Mouse (Mus musculus): ENCODE measurements at regions not wholly inside any gene's neighbourhood (a gene's known extent, or its start where the extent isn't known, plus 50 kb on each side); places are given as distances from the start of the nearest gene placed in this dataset.
A peak's percentile ranks its signal among the peaks of the same experiment; 100 is the strongest.
"Not testable (repeated sequence)": the region's sequence is repeated elsewhere in the genome, so short reads cannot be mapped to it uniquely, and the experiment has no call there.

GRCm38 (mm10) chr10:118603857-118604414 is 163.1 kb downstream of the Ifng start:
- no peak for DNase-seq (ENCODE audit: low spot score in 2 of 2)

GRCm38 (mm10) chr10:118605156-118605821 is 164.4 kb downstream of the Ifng start:
- DNase-seq (ENCODE audit: low spot score in 2 of 2) = no peak

- no peak for DNase-seq (ENCODE audit: low spot score in 2 of 2)
These were observed 166.6 kb downstream of the Ifng start for GRCm38 (mm10) chr10:118607418-118607817.

- DNase-seq (ENCODE audit: low spot score in 2 of 2) = no peak
These were observed 167.7 kb downstream of the Ifng start for GRCm38 (mm10) chr10:118608376-118609145.

- no peak for DNase-seq (ENCODE audit: low spot score in 2 of 2)
These were observed 168.3 kb downstream of the Ifng start for GRCm38 (mm10) chr10:118609157-118609556.

GRCm38 (mm10) chr10:118610868-118611461 is 170.1 kb downstream of the Ifng start:
- no peak for DNase-seq (ENCODE audit: low spot score in 2 of 2)

GRCm38 (mm10) chr10:118612091-118612490 is 171.2 kb downstream of the Ifng start:
- no peak for DNase-seq (ENCODE audit: low spot score in 2 of 2)

- no peak for DNase-seq (ENCODE audit: low spot score in 2 of 2)
These were observed 172.3 kb downstream of the Ifng start for GRCm38 (mm10) chr10:118613056-118613695.

GRCm38 (mm10) chr10:118614251-118614865 is 173.5 kb downstream of the Ifng start:
- no peak for DNase-seq (ENCODE audit: low spot score in 2 of 2)

- DNase-seq (ENCODE audit: low spot score in 2 of 2) = no peak
These were observed 174.5 kb downstream of the Ifng start for GRCm38 (mm10) chr10:118615131-118616020.

GRCm38 (mm10) chr10:118616031-118616615 is 175.3 kb downstream of the Ifng start:
- DNase-seq (ENCODE audit: low spot score in 2 of 2) = no peak

GRCm38 (mm10) chr10:118617291-118618044 is 176.6 kb downstream of the Ifng start:
- DNase-seq (ENCODE audit: low spot score in 2 of 2) = peak; percentile 39 to 54

- DNase-seq (ENCODE audit: low spot score in 2 of 2) = not testable (repeated sequence)
These were observed 177.4 kb downstream of the Ifng start for GRCm38 (mm10) chr10:118618251-118618650.

- no peak for DNase-seq (ENCODE audit: low spot score in 2 of 2)
These were observed 178.1 kb downstream of the Ifng start for GRCm38 (mm10) chr10:118618766-118619600.

- DNase-seq (ENCODE audit: low spot score in 2 of 2) = no peak
These were observed 178.8 kb downstream of the Ifng start for GRCm38 (mm10) chr10:118619601-118620000.

- no peak for DNase-seq (ENCODE audit: low spot score in 2 of 2)
These were observed 179.8 kb downstream of the Ifng start for GRCm38 (mm10) chr10:118620611-118621010.

- DNase-seq (ENCODE audit: low spot score in 2 of 2) = no peak
These were observed 180.7 kb downstream of the Ifng start for GRCm38 (mm10) chr10:118621546-118621945.

- no peak for DNase-seq (ENCODE audit: low spot score in 2 of 2)
These were observed 181.3 kb downstream of the Ifng start for GRCm38 (mm10) chr10:118622131-118622530.

Data from frontal cortex, postnatal 14 days (tissue).